Mouse (Mus musculus) G1E (cell line): Measurements from ENCODE around the gene Tmod4.

Source experiments
- CTCF ChIP-seq: IDR thresholded peaks from 2 replicates; pipeline ENCODE4 v1.5.1; 2012; ENCODE audit warnings: low read depth, low read length, inconsistent platforms, mixed read lengths
- GATA1 ChIP-seq: IDR thresholded peaks from 2 replicates; pipeline ENCODE4 v1.6.1; 2012; ENCODE audit warnings: borderline replicate concordance, low read length, inconsistent platforms, mixed read lengths
- POLR2AphosphoS5 ChIP-seq: IDR thresholded peaks from 2 replicates; pipeline ENCODE4 v1.6.1; 2012; ENCODE audit warnings: low read depth, low read length, inconsistent platforms; ENCODE audit not compliant: insufficient replicate concordance
- TAL1 ChIP-seq: conservative IDR thresholded peaks from 2 replicates; pipeline ENCODE4 v1.6.1; 2012; ENCODE audit warnings: low read depth, low read length, inconsistent platforms, mixed read lengths

DNA sequence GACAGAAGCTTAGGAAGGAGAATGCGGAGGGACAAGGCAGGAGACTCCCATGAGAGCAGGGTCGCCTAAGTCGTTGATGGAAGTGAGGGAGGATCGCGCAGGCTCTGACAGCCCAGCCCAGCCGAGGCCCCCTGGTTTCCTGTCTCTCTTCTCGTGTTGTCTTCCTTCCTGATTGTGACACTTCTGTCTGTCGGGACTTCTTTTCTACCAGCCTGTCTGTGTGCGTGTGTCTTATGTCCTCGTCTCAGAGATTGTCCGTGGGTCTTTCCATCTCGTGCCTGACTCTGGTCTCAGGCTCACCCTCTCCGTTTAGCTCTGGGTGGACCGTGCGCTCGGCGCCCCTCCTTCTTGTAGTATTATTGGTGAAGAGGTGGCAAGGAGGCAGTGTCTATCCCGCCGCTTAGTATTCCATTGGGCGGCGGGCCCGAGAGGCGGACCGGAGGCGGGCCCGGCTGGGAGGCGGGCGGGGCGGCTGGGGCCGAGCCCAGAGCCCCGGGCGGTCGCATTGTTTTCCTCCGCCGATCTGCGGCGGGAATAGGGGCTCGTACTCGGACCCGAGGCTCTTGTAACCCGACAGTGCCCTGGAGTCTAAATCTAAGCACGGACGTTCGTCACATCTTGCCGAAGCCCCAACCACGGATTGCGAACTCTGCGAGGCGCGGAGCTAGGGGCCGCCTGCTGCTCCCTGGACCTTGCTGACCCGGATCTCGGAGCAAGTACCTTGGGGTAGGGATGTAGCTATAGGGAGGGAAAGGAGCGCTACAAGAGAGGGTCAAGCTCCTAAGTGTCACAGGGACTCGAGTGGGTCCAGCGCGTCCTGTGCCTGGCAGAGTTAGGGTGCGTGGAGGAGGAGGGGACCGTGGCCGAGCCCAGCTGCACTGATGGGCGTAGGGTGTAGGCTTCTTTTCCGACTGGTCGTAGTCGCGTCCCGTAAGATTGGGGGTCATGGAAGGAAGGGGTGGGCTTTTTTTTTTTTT, 36.0 kb downstream of the Tmod4 start, which contains the start of gene Sema6c:
- no peak for TF ChIP-seq CTCF
- no peak for TF ChIP-seq GATA1
- no peak for TF ChIP-seq POLR2AphosphoS5
- TF ChIP-seq TAL1, result no peak
